Mouse (Mus musculus): ENCODE measurements around the gene Ctnna3. TPM values are rescaled to one million over a fixed set of nuclear protein-coding genes. Genes with fewer than 3 reads are reported as not detected.

Ctnna3 gene
- polyA plus RNA-seq, 1 experiment: 0.25 TPM

DNA sequence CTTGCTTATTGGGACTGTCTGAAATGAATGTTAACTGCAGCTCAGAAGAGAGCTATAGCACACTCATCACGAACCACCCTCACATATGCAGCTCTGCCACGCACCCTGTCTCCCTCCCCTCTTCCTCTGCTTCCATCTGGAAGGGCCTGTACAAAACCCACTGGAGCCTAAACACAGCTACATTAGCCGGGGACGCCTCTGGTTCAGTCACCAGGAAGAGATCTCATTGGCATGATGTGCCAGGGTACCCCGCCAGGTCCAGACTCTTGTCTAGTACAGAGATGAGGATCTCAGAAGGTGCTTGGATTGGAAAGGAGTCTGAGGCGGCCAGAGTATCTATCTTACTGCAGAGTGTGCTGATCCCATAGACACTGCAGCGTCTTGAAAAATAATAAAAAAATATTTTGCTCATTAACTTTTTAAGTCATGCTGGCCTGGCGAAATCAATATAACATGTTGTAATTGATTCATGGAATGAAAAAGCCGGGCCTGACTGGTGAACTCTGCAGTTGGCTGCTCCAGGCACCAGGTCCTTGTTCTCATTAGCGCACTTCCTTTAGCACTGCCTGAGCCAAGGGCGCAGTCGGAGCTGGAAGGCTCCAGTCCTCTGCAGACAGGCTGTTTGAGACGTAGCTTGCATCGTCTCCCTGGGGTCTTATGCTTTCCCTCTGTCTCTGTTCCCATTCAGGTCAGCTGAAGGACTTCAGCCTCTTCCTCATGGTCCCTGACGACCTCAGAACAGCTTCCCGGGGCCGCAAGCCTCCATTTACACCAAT is 610.0 kb downstream of the Ctnna3 start:
- DNase-seq (ENCODE audit: low read depth): peak; percentile 73
- TF ChIP-seq CTCF (IDR thresholded peaks at IDR 0.05; ENCODE audit: borderline replicate concordance, extremely low read depth, insufficient read depth, insufficient read length) (no peak), POLR2A (IDR thresholded peaks at IDR 0.05; ENCODE audit: borderline replicate concordance, extremely low read depth, insufficient read depth, insufficient read length, poor library complexity, severe bottlenecking) (no peak)

DNA sequence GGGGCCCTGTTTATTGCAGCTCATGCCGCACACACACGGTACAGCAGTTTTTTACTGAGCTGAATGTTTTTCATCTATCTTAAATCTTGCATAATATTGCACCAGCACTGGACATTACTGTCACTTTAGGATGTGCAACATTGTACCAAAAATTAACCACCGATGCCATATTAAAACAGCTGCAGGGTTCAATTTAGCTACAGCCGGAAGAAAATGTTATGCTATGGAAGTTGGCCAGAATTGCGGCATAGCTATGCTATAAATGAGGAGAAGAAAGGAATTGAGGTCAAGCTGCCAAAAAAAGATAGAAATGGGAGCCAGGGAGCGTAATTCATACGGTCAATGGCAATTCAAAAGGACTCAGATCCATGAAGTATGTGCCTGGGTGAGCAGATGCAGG is 611.3 kb downstream of the Ctnna3 start:
- no peak for TF ChIP-seq POLR2A (IDR thresholded peaks at IDR 0.05; ENCODE audit: borderline replicate concordance, extremely low read depth, insufficient read depth, insufficient read length, poor library complexity, severe bottlenecking)
- no peak for TF ChIP-seq CTCF (IDR thresholded peaks at IDR 0.05; ENCODE audit: borderline replicate concordance, extremely low read depth, insufficient read depth, insufficient read length)
- DNase-seq (ENCODE audit: low read depth): no peak

DNA sequence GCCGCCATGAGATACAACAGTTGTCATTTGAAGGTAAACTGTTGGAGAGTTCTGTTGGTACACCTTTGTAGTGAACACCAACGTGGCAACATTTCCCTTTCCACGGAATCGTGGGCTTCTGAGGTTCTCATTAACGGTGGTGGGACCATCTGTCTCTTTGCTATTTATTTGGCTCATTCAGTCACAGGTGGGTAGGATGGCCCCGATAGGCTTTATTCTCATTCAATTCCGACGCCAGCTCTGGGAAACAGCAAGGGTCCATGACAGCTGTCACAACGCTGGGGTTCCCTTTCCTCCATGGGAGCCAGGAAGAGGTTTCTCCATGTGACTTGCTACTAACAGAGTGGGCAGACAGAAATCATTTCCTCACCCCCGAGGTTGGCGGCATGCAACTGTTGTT is 612.0 kb downstream of the Ctnna3 start:
- DNase-seq (ENCODE audit: low read depth): no peak
- TF ChIP-seq POLR2A (IDR thresholded peaks at IDR 0.05; ENCODE audit: borderline replicate concordance, extremely low read depth, insufficient read depth, insufficient read length, poor library complexity, severe bottlenecking) (no peak), CTCF (IDR thresholded peaks at IDR 0.05; ENCODE audit: borderline replicate concordance, extremely low read depth, insufficient read depth, insufficient read length) (no peak)

DNA sequence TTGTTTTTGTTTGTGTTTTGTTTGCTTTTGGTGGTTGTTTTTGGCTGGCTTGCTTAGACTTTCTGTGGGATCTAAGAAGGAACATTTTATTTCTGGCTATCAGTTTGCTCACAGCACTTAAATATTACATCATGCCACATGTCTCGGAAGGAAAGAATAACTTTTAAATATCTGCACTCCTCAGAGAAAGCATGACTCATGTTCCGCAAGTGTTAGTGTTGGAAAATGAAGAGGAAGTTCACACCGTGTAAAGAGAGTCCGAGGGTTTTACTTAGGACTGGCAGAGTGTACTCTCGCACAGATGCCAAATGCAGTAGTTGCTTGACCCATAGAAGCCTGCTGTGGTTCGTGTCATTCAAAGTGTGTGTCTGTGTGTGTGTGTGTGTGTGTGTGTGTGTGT is 619.3 kb downstream of the Ctnna3 start:
- no peak for TF ChIP-seq CTCF (IDR thresholded peaks at IDR 0.05; ENCODE audit: borderline replicate concordance, extremely low read depth, insufficient read depth, insufficient read length)
- no peak for DNase-seq (ENCODE audit: low read depth)

DNA sequence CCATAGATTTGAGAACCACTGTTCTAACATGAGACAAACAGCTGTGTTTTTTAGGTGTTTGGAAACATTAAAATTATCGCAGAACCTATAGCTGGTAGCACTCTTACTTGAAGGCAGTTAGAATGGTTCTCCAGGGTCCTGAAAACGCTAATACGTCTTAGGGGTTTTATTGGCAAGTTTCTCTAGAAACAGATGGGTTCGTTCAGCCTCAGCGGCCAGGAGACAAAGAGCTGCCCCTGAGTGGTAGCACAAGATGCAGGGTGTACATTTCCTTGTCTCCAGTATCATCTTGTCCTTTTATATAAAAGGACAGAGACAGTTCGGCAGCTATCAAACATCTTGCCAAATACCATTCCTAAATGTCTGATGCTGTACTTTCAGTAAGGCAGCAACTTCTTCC is 620.0 kb downstream of the Ctnna3 start:
- TF ChIP-seq CTCF (IDR thresholded peaks at IDR 0.05; ENCODE audit: borderline replicate concordance, extremely low read depth, insufficient read depth, insufficient read length) (no peak), POLR2A (IDR thresholded peaks at IDR 0.05; ENCODE audit: borderline replicate concordance, extremely low read depth, insufficient read depth, insufficient read length, poor library complexity, severe bottlenecking) (no peak)
- peak; percentile 29 for DNase-seq (ENCODE audit: low read depth)

DNA sequence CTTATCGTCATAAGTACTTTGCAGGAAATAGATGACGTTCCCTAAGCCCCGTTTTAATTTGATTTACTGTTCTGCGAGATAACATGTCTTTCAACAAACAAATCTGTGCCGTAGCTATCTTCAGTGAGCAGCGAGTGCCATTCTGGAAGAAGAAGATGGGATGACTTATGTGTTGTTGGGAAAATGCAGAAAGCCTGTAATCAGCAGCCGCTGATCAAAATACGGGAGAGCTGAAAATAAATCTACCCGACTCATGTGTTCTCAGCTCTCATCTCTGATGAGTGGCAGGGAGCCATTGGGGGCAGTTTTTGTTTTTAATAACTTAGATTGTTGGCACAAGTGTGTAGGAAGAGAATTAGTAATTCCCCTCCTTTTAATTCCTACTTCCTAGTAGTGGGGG is 633.8 kb downstream of the Ctnna3 start:
- no peak for DNase-seq (ENCODE audit: low read depth)
- TF ChIP-seq CTCF (IDR thresholded peaks at IDR 0.05; ENCODE audit: borderline replicate concordance, extremely low read depth, insufficient read depth, insufficient read length) (no peak), POLR2A (IDR thresholded peaks at IDR 0.05; ENCODE audit: borderline replicate concordance, extremely low read depth, insufficient read depth, insufficient read length, poor library complexity, severe bottlenecking) (no peak)

DNA sequence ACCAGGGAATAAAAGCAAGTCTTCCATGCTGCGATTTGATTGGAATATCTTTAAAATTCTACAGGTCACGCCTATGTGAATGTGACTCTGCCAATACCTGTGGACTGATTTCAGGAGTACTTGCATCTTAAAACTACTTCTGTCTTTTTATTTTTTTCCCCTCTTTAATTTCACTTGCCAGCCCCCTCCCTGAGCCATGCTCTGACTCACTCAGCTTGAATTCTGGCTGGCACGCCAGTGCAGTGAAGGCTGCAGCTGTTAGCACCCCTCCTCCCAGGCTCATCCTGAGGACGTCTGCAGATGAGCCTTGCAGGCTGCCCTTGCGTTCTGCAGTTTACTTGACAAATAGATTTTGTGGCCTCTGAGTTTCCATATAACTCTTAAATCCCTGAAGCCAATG is 646.0 kb downstream of the Ctnna3 start:
- DNase-seq (ENCODE audit: low read depth): peak; percentile 55
- TF ChIP-seq POLR2A (IDR thresholded peaks at IDR 0.05; ENCODE audit: borderline replicate concordance, extremely low read depth, insufficient read depth, insufficient read length, poor library complexity, severe bottlenecking): no peak
- no peak for TF ChIP-seq CTCF (IDR thresholded peaks at IDR 0.05; ENCODE audit: borderline replicate concordance, extremely low read depth, insufficient read depth, insufficient read length)

DNA sequence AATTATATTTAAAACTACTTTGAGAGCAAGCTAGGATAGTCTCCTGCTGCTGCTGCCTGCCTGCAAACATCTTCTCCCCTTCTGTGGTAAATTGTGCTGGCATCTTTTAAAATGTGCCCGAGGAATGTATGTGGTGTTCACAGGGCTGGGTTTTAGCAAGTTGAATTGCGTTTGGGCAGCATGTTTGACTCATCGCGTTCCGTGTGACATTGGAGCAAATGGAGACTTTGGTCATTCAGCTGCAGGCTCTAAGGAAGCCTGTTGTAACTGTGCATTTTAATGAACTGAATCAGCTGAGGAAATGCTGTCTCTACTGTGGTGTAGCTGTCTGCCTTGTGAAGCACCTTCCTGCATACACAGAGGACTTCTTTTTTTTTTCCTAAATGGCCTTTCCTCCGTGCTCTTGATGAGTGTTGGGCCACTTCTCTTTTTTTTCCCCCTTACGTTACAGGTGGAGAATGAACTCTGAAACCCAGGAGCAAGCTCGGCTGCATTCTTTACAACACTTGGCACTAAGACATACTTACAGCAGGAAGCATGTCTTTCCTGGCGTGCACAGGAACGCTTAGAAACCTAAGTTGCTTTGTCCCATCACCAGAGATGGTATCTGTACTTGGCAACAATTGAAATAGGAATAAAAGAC is 646.6 kb downstream of the Ctnna3 start:
- no peak for TF ChIP-seq CTCF (IDR thresholded peaks at IDR 0.05; ENCODE audit: borderline replicate concordance, extremely low read depth, insufficient read depth, insufficient read length)
- DNase-seq (ENCODE audit: low read depth): no peak

DNA sequence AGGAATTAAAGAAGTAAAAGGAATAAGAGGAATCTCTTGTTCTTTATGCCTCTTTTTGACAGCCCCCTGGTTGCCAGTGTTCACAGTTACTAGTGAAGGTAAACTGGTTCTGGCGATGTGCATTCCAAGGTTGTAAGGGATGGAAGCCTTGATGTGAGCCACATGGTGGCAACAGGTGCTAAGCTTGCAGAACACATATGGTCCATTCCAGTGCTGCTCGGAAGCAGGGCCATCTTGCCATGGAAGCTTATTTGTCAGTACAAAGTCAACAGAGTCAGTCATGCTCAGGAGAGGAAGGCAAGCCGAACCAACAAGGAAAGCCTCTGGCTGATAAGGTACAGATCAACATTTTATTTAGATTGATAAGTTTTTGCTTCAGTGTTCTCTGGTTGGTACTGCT is 652.4 kb downstream of the Ctnna3 start:
- no peak for TF ChIP-seq POLR2A (IDR thresholded peaks at IDR 0.05; ENCODE audit: borderline replicate concordance, extremely low read depth, insufficient read depth, insufficient read length, poor library complexity, severe bottlenecking)
- no peak for TF ChIP-seq CTCF (IDR thresholded peaks at IDR 0.05; ENCODE audit: borderline replicate concordance, extremely low read depth, insufficient read depth, insufficient read length)
- DNase-seq (ENCODE audit: low read depth): no peak

DNA sequence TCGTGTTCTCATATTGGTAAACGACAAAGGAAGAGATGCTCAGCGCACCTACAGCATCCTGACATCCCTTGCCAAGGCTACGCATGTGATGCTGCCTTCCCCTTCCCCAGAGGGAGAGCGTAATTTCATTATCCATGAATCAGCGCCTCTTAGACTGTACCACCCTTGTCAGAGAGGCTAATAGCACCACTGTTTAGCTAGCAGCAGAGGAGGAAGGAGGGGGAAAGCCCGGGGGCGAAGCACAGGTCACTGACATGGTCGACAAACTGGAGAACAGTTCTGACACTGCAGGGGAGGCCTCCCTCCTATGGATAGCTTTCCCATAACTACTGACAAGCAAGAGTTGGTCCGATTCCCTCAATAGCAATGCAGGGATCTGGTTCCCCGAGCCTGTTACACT is 653.9 kb downstream of the Ctnna3 start:
- TF ChIP-seq CTCF (IDR thresholded peaks at IDR 0.05; ENCODE audit: borderline replicate concordance, extremely low read depth, insufficient read depth, insufficient read length): no peak
- TF ChIP-seq POLR2A (IDR thresholded peaks at IDR 0.05; ENCODE audit: borderline replicate concordance, extremely low read depth, insufficient read depth, insufficient read length, poor library complexity, severe bottlenecking): no peak
- peak; percentile 38 for DNase-seq (ENCODE audit: low read depth)

DNA sequence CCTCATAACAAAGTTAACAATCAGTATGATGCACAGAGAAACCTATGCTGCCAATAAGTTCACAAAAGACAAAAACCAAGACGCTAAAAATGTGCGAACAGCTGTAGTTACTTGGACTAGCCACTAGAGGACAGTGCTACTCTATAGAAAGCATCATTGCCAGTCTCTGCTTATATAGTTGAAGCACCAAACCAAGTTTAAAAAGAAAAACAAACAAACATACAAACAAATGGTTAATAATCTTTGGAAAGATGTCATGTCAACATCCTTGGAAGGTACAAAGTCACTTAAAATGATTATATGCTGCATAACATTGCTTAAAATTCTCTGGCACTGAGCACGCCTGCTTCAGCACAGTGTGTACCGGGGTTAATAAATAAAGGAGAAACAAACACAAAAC is 654.6 kb downstream of the Ctnna3 start:
- TF ChIP-seq POLR2A (IDR thresholded peaks at IDR 0.05; ENCODE audit: borderline replicate concordance, extremely low read depth, insufficient read depth, insufficient read length, poor library complexity, severe bottlenecking) (no peak), CTCF (IDR thresholded peaks at IDR 0.05; ENCODE audit: borderline replicate concordance, extremely low read depth, insufficient read depth, insufficient read length) (peak; percentile 80)
- peak; percentile 81 for DNase-seq (ENCODE audit: low read depth)

DNA sequence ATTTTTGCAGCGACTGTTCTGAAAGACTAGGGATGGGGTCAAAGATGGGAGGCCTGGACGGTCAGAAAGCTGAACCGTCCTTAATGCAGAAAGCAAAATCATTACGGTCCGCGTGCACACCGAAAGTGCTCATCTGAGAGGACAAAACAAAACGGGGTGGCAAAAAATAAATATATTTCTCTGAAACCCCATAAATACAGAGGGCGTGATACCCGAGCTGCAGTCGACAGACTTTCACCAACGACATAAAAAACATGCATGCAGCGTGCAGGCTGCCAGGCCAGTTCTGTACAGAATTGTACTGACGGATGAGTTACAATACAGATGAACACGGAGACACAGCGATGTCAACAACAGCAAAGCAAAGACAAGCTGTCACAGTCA is 656.3 kb downstream of the Ctnna3 start:
- TF ChIP-seq POLR2A (IDR thresholded peaks at IDR 0.05; ENCODE audit: borderline replicate concordance, extremely low read depth, insufficient read depth, insufficient read length, poor library complexity, severe bottlenecking): no peak
- TF ChIP-seq CTCF (IDR thresholded peaks at IDR 0.05; ENCODE audit: borderline replicate concordance, extremely low read depth, insufficient read depth, insufficient read length): no peak
- DNase-seq (ENCODE audit: low read depth): no peak

Data from brain, embryonic 14.5 days (tissue).